Mouse (Mus musculus) layer of hippocampus, postnatal 10 days (tissue): Measurements from ENCODE around the gene Dgcr2. TPM values are rescaled to one million over a fixed set of nuclear protein-coding genes. Genes with fewer than 3 reads are reported as not detected.
A peak's percentile ranks its signal among the peaks of the same experiment; 100 is the strongest.

Source experiments
- DNase-seq, 2 experiments: peaks; one replicate each; pipeline ENCODE4 v3.0.0; 2021; ENCODE audit warnings: low spot score in 2 of 2
- total RNA-seq, 2 experiments: library from RNA; stranded (reverse); gene quantifications; 2 replicates each; pipeline ENCODE4 v1.2.3; 2021

Gene Dgcr2
- total RNA-seq, 2 experiments from 2014 or later, result 109 to 114 TPM

DNA sequence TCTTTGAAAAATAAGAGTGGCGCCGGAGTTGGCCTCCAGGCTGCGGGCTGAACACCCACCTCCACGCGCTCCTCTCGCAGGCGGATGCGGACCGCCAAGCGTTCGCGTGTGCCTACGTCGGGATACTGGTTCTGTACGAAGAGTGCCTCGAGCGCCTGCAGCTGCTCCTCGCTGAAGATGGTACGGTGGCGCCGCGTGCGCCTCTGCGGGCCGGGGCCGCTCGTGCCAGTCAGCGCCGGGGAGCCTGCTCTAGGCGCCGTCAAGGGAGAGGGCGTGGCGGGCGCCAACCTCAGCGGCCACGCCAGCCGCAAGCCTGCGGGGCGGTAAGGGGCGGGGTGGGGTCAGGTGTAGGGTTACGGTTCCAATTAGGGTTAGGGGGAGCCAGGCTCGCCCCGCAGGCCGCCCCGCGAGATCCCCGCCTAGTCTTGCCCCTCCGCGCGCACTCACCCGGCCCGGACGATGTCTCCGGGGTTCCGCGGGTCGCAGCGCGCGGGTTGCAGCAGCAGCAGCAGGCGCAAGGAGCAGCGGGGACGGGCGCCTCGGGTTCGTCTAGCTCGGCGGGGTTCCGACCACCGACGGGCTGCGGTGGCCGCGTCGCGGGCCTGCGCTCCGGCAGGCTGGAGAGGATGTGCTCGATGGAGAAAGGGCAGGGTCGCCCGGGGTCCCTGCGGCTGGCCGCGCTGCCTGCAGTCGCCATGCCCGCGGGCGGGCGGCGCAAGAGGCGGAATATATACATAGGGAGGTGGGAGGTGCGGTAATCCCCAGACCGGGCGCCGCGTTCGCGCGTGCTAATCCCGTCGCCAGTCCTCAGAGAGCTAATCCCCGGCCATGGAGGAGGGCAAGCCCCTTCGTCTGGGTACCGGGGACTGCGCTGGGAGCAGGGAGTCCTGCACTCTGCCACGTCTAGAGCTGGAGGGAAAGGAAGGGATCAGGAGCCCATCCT is 16.2 kb upstream of the Dgcr2 start, which contains the start of gene Gsc2:
Gene Gsc2 (minus strand): TSS at position 753 of the 943 bp plus-strand sequence.
- DNase-seq, result no peak

DNA sequence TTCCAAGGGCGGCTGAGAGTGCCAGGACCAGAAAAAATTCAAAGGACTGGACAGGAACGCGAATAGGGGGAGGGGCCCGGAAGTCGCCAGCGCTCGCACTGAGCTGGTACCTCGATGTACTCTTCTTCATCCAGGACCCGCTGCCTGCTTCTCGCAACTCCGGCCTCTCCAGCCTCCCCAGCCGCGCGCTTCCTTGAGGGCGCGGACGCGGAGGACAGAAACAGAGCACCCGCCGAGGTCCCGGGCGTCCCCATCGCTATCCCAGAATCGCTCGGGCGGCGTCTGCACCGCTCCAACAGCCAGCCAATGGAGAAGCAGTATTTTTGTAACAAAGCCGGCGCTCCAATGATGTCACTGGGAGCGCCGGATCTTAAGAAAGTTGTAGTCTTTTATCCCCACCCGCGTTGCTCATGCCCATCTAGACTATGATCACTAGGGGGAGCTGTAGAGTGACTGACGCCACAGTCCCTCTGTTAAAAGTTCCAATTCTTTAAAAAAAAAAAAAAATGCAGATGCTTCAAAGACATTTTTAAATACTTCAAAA is 12.8 kb upstream of the Dgcr2 start, which contains the start of gene Ess2:
Gene Ess2 (minus strand): TSS at position 297 of the 544 bp plus-strand sequence.
- DNase-seq, result peak; percentile 88 to 89

DNA sequence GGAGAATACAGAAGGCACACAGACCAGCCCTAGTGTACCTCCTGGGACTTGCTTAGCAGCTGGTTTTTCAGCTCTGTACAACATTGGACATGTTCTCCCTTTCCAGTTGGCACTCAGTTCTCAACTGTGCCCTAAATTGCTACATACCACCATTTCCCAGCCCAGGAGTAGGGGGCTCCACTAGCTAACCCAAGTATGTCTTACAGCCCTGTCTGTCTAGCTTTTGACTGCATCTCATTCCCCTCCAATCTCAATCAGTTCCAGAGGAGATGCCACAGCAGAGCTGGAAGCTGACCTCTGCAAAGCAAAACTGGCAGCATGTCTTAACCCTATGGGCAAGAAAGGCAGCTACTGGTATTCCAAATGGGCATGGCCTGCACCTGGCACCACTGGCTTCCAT is 2.3 kb downstream of the Dgcr2 start:
- no peak for DNase-seq

DNA sequence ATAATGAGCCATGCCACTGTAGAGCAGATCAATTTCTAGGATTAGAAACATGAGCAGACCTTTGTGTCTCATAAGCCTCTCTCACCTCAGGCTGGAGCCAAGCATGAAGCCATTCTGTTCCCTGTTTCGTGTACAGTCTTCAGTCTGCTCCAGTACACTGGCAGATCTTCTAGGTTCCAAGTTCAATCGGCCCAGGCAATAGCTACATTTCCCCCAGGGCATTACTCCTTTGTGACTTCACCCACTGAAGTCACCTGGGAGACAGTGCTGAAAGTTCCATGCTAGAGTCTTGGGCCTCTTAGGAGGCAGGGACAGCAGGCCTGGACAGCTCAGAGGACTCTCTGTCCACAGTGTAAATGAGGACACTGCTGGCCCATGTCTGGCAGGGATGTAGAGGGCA is 4.4 kb downstream of the Dgcr2 start, which contains the start of gene Tssk1:
Gene Tssk1 (plus strand): TSS at position 301 of the 400 bp plus-strand sequence.
- DNase-seq, result no peak

DNA sequence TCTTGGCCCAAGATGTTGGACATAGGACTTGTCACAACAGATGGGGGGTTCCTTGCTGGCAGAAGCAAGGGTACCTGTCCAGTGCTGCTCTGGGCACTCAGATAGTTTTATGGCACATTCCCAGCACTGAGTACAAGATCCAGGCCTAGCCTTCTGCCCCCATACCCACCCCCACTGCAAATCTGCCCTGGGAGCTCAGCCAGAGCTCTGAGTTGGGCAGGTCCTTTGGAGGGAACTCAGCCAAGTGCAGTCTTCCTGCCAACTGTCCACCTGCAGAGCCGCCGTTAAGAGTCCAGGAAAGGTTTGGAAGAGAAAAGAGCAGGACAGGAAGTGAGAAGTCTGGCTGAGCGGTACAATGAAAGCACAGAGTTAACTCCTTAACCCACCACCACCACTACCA is 5.8 kb downstream of the Dgcr2 start:
- DNase-seq, result peak; percentile 20 to 39

DNA sequence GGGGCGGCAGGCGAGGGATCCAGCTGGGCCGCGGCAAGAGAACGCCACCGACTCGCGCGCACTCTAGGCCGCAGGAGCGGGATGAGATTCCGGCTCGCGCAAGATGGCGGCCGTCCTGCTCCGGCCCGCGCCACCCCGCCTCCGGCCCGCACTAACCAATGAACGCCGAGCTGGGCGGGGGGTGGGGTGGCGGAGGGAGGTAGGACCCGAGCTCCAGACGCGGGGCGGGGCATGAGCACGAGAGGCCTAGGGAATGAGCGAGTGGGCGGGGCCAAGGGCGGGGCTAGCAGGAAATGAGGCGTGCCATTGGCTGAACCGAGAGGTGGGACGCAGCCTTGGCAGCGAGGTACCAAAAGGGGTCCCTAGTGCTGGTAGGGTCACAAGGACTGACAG is 6.8 kb downstream of the Dgcr2 start, which contains the start of gene Gm20518:
Gene Gm20518 (minus strand): TSS at position 105 of the 393 bp plus-strand sequence.
- DNase-seq, result peak; percentile 99

DNA sequence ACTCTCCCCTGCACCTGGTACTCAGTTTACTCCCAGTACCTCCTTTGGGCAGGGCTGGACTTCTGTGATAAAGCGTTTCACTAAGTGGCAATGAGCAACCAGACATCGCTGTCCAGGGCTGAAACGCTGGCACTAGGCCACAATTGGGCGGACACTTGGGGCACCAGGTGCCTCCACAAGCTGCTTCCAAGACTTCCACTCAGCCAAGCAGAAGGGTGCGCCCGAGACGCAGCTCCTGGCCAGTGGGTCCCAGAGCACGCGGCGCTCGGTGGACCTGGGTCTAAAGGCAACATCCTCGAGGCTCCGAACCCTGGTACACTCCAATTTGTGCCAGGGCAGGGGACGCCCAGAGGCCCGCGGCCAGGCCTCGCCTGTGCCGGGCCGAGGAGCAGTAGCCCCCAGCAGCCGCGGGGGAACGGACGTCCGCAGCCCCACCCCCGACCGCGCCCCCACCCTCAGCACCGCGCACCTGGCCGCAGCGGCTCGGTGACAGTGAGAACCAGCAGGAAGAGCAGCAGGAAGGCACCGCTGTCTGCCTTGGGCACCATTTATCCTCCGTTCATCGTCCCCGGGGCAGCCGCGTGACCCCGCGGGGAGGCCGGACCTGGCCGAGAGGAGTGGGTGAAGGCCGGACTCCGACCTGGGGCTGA is 7.3 kb downstream of the Dgcr2 start:
- peak; percentile 70 to 73 for DNase-seq

DNA sequence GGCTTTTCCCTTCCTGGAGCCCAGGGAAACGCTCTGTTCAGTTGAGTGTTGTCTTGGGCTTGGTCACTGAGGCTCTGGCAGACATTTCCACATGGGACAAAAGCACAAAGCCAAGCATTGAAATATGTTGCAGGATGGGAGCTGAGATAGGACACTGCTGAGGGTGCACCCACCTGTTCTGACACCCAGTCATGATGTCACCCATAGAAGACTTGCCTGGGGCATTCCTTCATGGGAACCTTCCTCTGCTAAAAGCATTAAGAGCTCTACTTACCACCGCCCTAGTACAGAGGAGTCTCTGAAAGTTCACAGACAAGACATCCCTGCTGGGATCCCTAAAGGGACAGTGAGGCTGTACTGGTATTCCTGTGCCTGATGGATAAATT is 8.0 kb downstream of the Dgcr2 start:
- no peak for DNase-seq

DNA sequence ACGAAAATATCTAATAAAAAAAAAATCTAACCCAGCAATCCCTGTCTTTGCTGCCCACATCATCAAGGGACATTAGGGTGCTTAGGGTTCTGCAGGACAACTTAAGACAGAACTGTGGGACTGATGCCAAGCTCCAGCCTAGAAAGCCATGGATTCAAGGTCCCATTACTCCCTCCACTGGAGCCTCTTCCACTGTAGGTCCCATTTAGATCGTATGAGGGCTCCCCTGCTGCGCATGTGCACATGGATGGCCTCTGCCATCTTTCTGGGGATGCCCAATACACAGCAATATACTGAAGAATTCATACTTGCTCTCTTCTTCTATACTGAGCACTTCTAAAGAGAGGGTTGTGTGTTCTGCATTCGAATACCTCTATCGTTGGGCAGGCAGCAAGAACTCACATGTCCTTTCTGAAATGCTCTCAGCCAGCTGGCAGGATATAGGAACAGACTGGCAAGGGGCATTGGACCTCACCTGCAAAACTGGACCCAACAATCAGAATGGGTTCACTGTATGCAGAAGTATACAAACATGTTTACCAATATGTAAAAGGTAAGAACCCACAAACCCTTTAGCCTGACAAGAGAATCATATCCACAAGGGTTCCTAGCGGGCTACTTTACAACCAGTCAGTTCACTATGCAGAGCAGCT is 8.5 kb downstream of the Dgcr2 start:
- no peak for DNase-seq

DNA sequence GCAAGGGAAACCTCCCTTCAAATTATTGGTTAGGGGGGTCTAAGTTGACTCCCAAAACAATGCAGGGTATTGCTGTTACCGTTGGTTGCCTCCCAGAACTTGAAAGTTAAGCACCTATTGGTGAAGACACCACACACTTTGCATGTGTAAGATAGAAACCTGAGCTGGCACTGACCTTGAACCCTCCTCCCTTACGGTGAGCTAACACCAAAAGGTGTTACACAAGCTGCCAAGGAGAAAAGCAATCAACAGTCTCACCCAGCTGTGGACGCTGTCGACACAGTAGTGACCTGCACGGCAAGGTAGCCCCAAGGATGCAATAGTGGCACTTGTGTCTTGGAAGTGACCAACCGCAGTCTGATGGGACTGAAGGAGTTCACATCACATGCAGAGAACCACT is 14.2 kb downstream of the Dgcr2 start:
- DNase-seq, result no peak

DNA sequence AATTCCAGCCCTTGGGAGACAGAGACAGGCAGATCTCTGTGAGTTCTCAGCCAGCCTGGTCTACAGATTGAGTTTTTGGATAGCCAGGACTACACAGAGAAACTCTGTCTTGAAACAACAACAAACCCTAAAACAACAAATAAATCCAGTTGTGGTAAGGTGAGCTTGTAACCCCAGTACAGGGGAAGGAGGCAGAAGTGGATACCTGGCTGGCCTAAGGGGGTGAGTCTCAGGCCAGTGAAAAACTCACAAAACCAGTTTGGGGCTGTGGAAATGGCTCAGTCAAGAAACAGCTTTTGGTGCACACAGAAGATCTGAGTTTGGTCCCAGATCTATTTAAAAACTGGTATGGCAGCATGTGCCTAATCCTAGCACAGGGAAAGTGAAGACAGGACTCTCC is 16.2 kb downstream of the Dgcr2 start:
- DNase-seq, result no peak

DNA sequence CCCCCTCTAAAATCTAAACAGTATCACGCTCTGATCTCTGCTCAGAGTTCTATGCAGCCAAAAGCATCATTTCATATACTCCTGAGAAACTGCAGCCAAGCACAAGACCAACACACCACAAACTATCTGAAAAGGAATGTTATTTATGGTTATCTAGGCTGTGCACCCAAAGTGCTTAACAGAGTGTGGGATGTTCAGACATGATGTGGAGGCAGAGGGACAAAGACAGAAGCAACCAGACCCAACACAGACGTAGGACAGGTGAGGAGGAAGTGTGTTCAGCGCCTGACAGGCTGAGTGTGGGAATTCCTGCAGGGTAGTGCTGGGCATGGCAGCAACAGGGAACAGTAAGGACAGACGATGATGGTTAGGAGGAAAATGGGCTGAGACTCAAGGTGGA is 18.8 kb downstream of the Dgcr2 start:
- no peak for DNase-seq

DNA sequence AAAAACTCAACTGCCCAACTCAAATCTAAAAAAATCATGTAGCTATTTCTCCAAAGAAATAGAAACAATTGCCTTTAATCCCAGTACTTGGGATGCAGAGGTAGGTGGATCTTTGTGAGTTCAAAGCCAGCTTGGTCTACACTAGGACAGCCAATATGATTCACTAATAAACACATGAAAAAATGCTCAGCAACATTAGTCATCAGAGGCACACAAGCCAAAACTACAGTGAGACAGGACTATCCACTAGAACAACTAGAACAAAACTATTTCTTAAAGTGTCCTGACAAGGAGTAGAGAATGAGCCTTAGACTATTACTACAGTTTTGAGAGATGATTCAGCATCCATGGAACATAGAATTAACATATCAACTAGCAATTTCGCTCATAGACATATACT is 22.3 kb downstream of the Dgcr2 start:
- DNase-seq, result no peak

DNA sequence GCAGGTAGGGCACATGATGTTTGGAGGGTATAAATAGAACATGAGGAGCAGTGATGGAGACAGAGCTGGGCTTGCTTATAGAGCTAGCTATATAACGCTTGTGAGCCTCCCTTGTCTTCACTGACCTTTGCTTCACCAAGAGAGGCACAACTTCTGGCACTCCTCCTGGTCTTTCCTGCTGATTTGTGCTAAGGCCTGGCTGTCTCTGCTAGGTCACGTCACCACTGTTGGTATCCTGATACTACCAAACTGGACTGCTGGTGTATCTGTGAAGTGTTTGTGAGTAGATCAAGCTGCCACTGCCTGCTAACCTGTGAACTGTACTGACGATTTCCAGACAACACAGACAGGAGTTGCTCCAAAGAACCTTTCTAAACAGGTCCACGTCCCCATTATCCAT is 23.2 kb downstream of the Dgcr2 start:
- DNase-seq, result no peak

DNA sequence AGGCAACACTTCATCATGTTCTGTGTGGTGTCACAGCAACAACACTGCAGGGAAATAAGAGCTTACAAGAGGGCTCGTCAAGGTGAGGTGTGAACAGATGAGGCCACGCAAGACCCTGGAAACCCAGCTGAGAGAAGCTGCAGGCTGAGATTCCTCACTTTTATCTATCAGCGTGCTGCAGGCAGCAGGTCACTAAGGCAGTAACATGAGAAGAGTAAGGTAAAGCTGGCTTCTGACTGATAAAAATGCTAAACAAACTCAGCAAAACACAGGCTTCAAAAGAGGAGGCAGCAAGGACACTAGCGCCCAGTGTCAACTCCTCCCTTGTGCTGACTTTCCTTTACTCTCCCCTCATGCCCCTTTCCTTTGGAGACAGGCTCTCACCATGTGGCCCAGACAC is 25.4 kb downstream of the Dgcr2 start:
- no peak for DNase-seq

DNA sequence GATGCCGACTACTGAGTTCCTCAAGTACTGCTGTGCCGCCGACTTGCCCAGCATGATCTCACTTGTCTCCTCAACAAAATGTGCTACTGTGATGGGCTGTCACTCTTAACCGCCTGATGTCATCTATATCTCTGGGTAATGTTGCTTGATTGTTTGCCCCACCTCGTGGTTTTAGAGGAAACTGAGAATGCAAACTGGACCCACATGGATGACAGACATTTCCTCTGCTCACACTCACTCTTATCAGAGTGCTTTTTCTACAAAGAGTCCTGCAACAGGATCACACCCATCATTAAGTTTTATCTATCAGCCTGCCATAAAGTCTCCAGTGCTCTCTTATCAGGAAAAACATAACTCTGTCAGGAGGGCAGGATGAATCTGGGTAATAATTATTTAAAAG is 27.1 kb downstream of the Dgcr2 start:
- DNase-seq, result no peak

DNA sequence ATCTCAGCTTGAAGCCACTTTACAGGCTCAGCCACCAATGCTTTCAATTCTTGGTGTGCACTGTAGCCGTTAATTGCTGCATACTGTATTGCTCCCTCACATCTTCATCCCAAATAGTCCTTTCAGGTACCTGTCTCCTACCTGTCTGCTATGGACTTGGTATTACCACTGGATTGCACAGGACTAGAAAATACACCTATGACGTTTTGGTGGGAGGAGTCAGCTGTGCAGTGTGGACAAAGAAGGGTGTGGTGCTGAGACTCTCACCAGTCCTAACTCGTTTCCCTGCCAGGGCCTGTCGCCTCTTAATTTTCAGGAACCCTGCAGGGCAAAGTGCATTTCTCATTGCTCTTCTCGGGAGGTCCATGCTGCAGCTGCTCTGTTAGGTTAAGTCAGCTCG is 32.6 kb downstream of the Dgcr2 start:
- no peak for DNase-seq

DNA sequence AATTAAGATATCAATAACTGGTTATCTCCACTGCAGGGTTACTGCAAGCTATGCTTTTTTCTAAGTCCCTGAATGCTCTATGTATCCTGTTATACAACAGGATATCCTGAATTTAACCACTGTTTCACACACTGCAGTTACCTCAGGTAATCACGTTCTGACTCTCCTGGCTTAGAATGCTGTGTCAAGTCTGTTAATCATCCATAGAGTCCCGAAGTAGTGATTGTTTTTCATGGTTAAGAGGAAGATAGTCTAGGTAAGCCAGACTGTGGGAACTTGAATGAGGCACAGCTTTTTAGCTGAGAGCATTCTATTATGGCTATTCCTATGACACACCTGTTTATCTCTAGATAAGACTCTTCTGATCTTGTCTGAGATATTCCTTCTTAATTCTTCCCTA is 33.1 kb downstream of the Dgcr2 start:
- DNase-seq, result no peak

DNA sequence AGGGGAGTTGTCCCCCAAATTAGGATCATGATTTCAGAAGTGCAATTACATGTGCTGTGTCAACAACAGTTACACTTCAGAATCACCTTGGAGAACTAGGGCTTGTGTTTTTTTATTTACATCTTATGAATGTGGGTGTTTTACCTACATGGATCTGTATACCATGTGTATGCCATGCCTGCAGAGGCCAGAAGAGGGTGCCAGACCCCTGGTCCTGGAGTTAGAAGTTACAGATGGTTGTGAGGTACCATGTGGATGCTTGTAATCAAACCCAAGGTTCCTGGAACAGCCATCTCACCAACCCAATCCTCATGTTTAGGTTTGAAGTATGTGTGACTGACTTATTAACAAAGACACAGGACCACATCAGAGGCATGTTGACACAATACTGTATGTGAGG is 39.8 kb downstream of the Dgcr2 start:
- no peak for DNase-seq

DNA sequence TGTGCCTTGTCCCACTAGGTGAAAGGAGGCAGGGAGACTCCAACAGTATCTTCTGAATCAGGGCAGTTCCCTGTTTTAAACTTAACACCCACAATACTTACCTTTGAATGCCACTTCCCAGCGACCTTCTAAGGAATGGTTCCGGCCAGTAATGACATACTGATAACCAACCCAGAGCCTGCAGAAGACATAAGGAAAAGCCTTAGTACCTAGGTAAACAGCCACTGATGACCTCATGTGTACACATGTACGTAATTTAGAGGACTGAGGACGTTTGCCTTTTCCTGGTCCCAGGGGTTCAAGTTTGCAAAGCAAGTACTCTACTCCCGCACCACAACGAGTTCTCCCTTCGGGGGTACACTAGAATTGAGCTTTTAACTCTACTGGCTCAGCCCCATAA is 41.2 kb downstream of the Dgcr2 start:
- no peak for DNase-seq

DNA sequence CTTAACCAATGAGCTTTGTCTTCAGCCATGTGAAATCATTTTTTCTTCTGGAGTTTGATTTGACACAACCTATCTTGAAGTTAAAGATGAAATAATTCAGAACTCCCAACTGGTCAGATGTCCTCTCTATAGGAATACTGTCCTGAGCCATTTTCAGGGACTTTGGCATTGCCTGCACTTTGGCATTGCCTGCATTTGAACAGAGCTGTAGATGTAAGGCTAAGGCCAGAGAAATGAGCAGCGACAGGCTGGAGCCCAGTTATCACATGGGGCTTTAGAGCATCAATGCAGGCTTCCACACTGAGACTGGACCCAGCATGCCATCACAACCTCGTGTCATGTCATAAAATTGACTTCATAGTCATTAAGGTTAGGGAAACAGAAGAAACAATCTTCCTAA is 45.1 kb downstream of the Dgcr2 start:
- no peak for DNase-seq

DNA sequence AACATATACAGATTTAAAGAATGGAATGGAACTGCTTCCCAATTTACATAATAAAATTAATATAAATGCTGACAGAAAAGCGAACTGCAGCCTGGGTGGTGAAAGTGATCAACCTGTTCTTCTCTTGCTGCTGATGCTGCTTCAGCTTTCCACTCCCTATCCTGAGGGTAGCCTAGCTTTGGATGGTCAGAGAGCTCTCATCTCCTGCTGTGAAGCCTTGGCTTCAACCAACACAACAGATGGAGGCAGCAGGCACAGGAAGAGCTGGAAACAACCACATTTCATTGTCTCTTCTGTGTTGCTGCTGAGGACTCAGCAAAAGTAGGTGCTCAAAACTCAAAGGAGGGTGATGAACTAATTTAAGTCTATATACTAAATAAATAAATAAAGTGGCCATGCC is 46.5 kb downstream of the Dgcr2 start:
- DNase-seq, result no peak
